Comparison of ENCODE assay signal across 8 mouse cellular contexts in the genomic region with DNA sequence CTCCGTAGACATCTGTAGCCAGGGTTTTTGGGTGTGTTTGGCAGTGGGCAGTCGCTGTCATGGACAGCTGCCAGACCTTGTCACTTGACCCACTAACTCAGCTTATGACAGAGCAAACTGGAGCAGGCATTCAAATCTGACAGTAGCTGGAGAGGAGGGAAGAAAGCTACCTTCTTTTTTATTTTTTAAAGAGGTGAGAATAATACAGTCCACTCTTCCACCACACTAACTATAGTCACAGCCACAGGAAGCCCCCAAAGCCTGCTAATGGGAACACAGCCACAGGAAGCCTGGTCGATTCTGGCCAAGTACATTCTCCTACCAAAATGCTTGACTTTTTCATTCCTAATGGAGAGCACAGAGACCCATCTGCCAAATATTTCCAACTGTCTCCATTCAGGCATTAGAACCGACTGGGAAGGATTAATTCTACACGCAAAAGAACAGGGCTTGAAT.
DNase-seq lines count a peak whose midpoint lies in the region; ATAC-seq and TF ChIP-seq lines count a peak whose summit lies in the region.

No protein-coding gene starts in this region.

- WGBS in liver, adult 2 months = 36% methylated on average over 5 of the region's 5 CpGs
- WGBS in liver, embryonic 12.5 days (ENCODE audit: insufficient replicate concordance) = 64% methylated on average over 5 of the region's 5 CpGs
- 11% methylated on average over 5 of the region's 5 CpGs for WGBS in heart, adult 2 months
- WGBS in lung, postnatal 0 days = 23% methylated on average over 5 of the region's 5 CpGs

- H3K79me2 ChIP-seq in liver, adult 2 months (ENCODE audit: control insufficient read depth, insufficient read depth, low read length) = 0 out of 2 replicates have a peak, but pooled peaks cover 4% of the 10 kb centered on the region
- H3K79me2 ChIP-seq in heart, adult 2 months (replicated peaks; ENCODE audit: control insufficient read depth, insufficient read depth, low read length) = no peaks in the 10 kb centered on the region

- H3K36me3 ChIP-seq in liver, adult 2 months (ENCODE audit: control insufficient read depth, insufficient read depth, low read length) = no peaks in the 10 kb centered on the region
- H3K36me3 ChIP-seq in liver, embryonic 12.5 days = no peaks in the 10 kb centered on the region
- peaks cover 2% of the 10 kb centered on the region; the same call in 1 of the 2 replicates for H3K36me3 ChIP-seq in heart, adult 2 months (ENCODE audit: control insufficient read depth, insufficient read depth, low read length)
- H3K36me3 ChIP-seq in lung, postnatal 0 days (ENCODE audit: insufficient read depth, low read length) = no peaks in the 10 kb centered on the region

- intact Hi-C loops in heart, adult 2 months (cut with DNase I) = loop anchor here (5.0 kb wide), 1 partner anchor 83 kb away; a partner anchor contains a TSS

- peak; percentile 78 for DNase-seq in liver, adult 2 months (ENCODE audit: extremely low read depth, low read depth, low spot score)
- peak; percentile 22 for DNase-seq in cerebellum, adult 11-12 months
- DNase-seq in heart, adult 2 months = peak; percentile 56 to 70
- DNase-seq in lung, postnatal 0 days (ENCODE audit: low spot score) = peak; percentile 56
- DNase-seq in thymus, postnatal 36 days = no peak
- no peak for DNase-seq in B cell, adult 2 months

- no peak for TF ChIP-seq POLR2A in liver, adult 2 months (IDR thresholded peaks at IDR 0.05; ENCODE audit: extremely low read depth, insufficient read depth, low read length)
- no peak for TF ChIP-seq POLR2A in heart, adult 2 months (IDR thresholded peaks at IDR 0.05; ENCODE audit: insufficient read depth, low read depth, low read length)

- no peaks in the 10 kb centered on the region for H3K9me3 ChIP-seq in liver, embryonic 12.5 days (replicated peaks)
- no peaks in the 10 kb centered on the region for H3K9me3 ChIP-seq in lung, postnatal 0 days (ENCODE audit: low read length)

- H3K4me1 ChIP-seq in liver, adult 2 months (ENCODE audit: control insufficient read depth, insufficient read depth, low read length) = peaks cover 15% of the 10 kb centered on the region
- H3K4me1 ChIP-seq in liver, embryonic 12.5 days = peaks cover 45% of the 10 kb centered on the region
- peaks cover 12% of the 10 kb centered on the region for H3K4me1 ChIP-seq in heart, adult 2 months (ENCODE audit: control insufficient read depth, insufficient read depth, low read length)
- H3K4me1 ChIP-seq in lung, postnatal 0 days (ENCODE audit: insufficient read depth, low read depth, low read length) = peaks cover 28% of the 10 kb centered on the region

- no peaks in the 10 kb centered on the region for H3K27me3 ChIP-seq in liver, adult 2 months (ENCODE audit: control insufficient read depth, insufficient read depth, low read length)
- H3K27me3 ChIP-seq in liver, embryonic 12.5 days (replicated peaks) = no peaks in the 10 kb centered on the region
- H3K27me3 ChIP-seq in heart, adult 2 months (ENCODE audit: control insufficient read depth, insufficient read depth, low read length) = no peaks in the 10 kb centered on the region
- no peaks in the 10 kb centered on the region for H3K27me3 ChIP-seq in lung, postnatal 0 days (replicated peaks; ENCODE audit: insufficient read depth, low read length)

- H3K27ac ChIP-seq in liver, adult 2 months (replicated peaks; ENCODE audit: insufficient read depth, low read depth, low read length) = no peak overlapping the region
- H3K27ac ChIP-seq in liver, embryonic 12.5 days = no peak overlapping the region
- H3K27ac ChIP-seq in heart, adult 2 months = peak overlapping the region; percentile 69
- peak overlapping the region; percentile 22; the same call in 1 of the 2 replicates for H3K27ac ChIP-seq in lung, postnatal 0 days (ENCODE audit: low read length)

- TF ChIP-seq EP300 in heart, adult 2 months (IDR thresholded peaks at IDR 0.05; ENCODE audit: insufficient read depth, low read depth, low read length) = no peak
- TF ChIP-seq EP300 in lung, postnatal 0 days (IDR thresholded peaks at IDR 0.05) = no peak

- no peak for ATAC-seq in liver, embryonic 12.5 days
- peak; percentile 63 for ATAC-seq in lung, postnatal 0 days
- no peak for ATAC-seq in erythroid progenitor cell, adult 5-6 weeks (replicated peaks; ENCODE audit: low FRiP score, poor library complexity, severe bottlenecking)

- H3K4me3 ChIP-seq in liver, adult 2 months (ENCODE audit: insufficient read depth, low read depth, low read length) = no peak overlapping the region
- no peak overlapping the region for H3K4me3 ChIP-seq in liver, embryonic 12.5 days
- no peak overlapping the region for H3K4me3 ChIP-seq in heart, adult 2 months
- no peak overlapping the region for H3K4me3 ChIP-seq in lung, postnatal 0 days (ENCODE audit: low read depth, low read length)

- no peak for TF ChIP-seq CTCF in liver, adult 2 months (IDR thresholded peaks at IDR 0.05; ENCODE audit: low read depth, low read length)
- TF ChIP-seq CTCF in heart, adult 2 months (IDR thresholded peaks at IDR 0.05) = no peak
- TF ChIP-seq CTCF in lung, postnatal 0 days (IDR thresholded peaks at IDR 0.05) = no peak

- no peak overlapping the region for H3K9ac ChIP-seq in liver, adult 2 months (ENCODE audit: low read depth, low read length)
- no peak overlapping the region for H3K9ac ChIP-seq in liver, embryonic 12.5 days
- no peak overlapping the region for H3K9ac ChIP-seq in heart, adult 2 months (ENCODE audit: low read depth, low read length)
- no peak overlapping the region for H3K9ac ChIP-seq in lung, postnatal 0 days (replicated peaks; ENCODE audit: low read depth)

- H3K4me2 ChIP-seq in liver, embryonic 12.5 days = no peak overlapping the region
- no peak overlapping the region for H3K4me2 ChIP-seq in lung, postnatal 0 days (replicated peaks; ENCODE audit: low read depth, low read length)

Comparison
In these comparisons a context has a peak if more than half of its experiments do, and no peak if none do; other contexts are left out.
1. DNase-seq: peak in liver, adult 2 months (single experiment), cerebellum, adult 11-12 months (single experiment), heart, adult 2 months (2 of 2) and lung, postnatal 0 days (single experiment); none in thymus, postnatal 36 days (0 of 2) and B cell, adult 2 months (0 of 2).
2. H3K27ac ChIP-seq: peak in heart, adult 2 months (single experiment) and lung, postnatal 0 days (single experiment); none in liver, adult 2 months (single experiment) and liver, embryonic 12.5 days (single experiment).